Comparison of ENCODE assay signal across 8 mouse cellular contexts in genomic region chr6:13606921-13607620, GRCm38 (mm10). TPM values are rescaled to one million over a fixed set of nuclear protein-coding genes. Genes with fewer than 3 reads are reported as not detected.
DNase-seq lines count a peak whose midpoint lies in the region; ATAC-seq and TF ChIP-seq lines count a peak whose summit lies in the region.

No protein-coding gene starts in this region.

- TF ChIP-seq CTCF in kidney, adult 2 months (conservative IDR thresholded peaks at IDR 0.05; ENCODE audit: insufficient read depth, insufficient read length, low read depth, low read length): no peak
- TF ChIP-seq CTCF in Patski (IDR thresholded peaks at IDR 0.05): no peak
- no peak for TF ChIP-seq CTCF in forebrain, postnatal 0 days (IDR thresholded peaks at IDR 0.05; ENCODE audit: low read depth)

- peak overlapping the region; percentile 82 for H3K9ac ChIP-seq in forebrain, postnatal 0 days

- no peaks in the 10 kb centered on the region for H3K9me3 ChIP-seq in forebrain, postnatal 0 days (ENCODE audit: low read length)

- no peaks in the 10 kb centered on the region for H3K4me1 ChIP-seq in kidney, adult 2 months (ENCODE audit: control insufficient read depth, insufficient read depth, low read length)
- H3K4me1 ChIP-seq in forebrain, postnatal 0 days (ENCODE audit: insufficient read depth): peaks cover 7% of the 10 kb centered on the region

- POLR2A ChIA-PET in Patski (lab: Charles Lee): no interaction called here

- peaks cover 1% of the 10 kb centered on the region; the same call in 1 of the 2 replicates for H3K36me3 ChIP-seq in kidney, adult 2 months (ENCODE audit: control insufficient read depth, insufficient read depth, low read length)
- H3K36me3 ChIP-seq in forebrain, postnatal 0 days (ENCODE audit: insufficient read depth): no peaks in the 10 kb centered on the region

- no peak for DNase-seq in kidney, adult 2 months
- DNase-seq in kidney, postnatal 25 days: no peak
- DNase-seq in Patski (ENCODE audit: low read depth, low spot score): peak; percentile 33
- DNase-seq in forebrain, postnatal 0 days: peak; percentile 57
- DNase-seq in right cerebral cortex, postnatal 4 days: no peak
- no peak for DNase-seq in urinary bladder, postnatal 14 days (ENCODE audit: low spot score)
- no peak for DNase-seq in cerebellum, postnatal 25 days

- CTCF ChIA-PET in Patski (lab: Charles Lee): no interaction called here

- in situ Hi-C loops in Patski (cut with MboI; ENCODE audit: low pct_unique_long_range_greater_than_20kb): loop anchor here (10.0 to 25.0 kb wide), 2 partner anchors 268 to 545 kb away; partner anchors contain the start of genes 2610001J05Rik and Tmem106b

- no peak for TF ChIP-seq POLR2A in kidney, adult 2 months (IDR thresholded peaks at IDR 0.05; ENCODE audit: low read depth, low read length)

- peak overlapping the region; percentile 64 for H3K4me3 ChIP-seq in kidney, adult 2 months (ENCODE audit: insufficient read depth, low read depth, low read length)
- H3K4me3 ChIP-seq in forebrain, postnatal 0 days (ENCODE audit: low read depth, low read length): peak overlapping the region; percentile 90

- 8% methylated on average over 15 of the region's 15 CpGs for WGBS in kidney, adult 2 months
- WGBS in forebrain, postnatal 0 days: 14% methylated on average over 15 of the region's 15 CpGs

- peak overlapping the region; percentile 80 for H3K27ac ChIP-seq in kidney, adult 2 months (ENCODE audit: insufficient read depth, low read depth, low read length)
- H3K27ac ChIP-seq in forebrain, postnatal 0 days (ENCODE audit: low read depth, low read length): peak overlapping the region; percentile 92

- H3K27me3 ChIP-seq in kidney, adult 2 months (replicated peaks; ENCODE audit: control insufficient read depth, insufficient read depth, low read length): no peaks in the 10 kb centered on the region
- H3K27me3 ChIP-seq in Patski: no peaks in the 10 kb centered on the region
- H3K27me3 ChIP-seq in forebrain, postnatal 0 days (ENCODE audit: insufficient read depth, low read length): no peaks in the 10 kb centered on the region

- H3K4me2 ChIP-seq in forebrain, postnatal 0 days (ENCODE audit: low read depth): peak overlapping the region; percentile 64

- ATAC-seq in Patski: peak; percentile 68
- ATAC-seq in forebrain, postnatal 0 days: no peak
- peak; percentile 7 for ATAC-seq in megakaryocyte progenitor cell, adult 5-6 weeks (replicated peaks; ENCODE audit: poor library complexity)

RNA-seq across cellular contexts. Expression of gene Tmem168, which starts 0.8 kb away (rescaled TPM):
- polyA plus RNA-seq in kidney, adult 2 months (2012; rRNA removed): 11.9 and 13.6 TPM in 2 replicates
- polyA plus RNA-seq in Patski (2021): 18.6 TPM
- 24.5 and 28.6 TPM in 2 replicates for total RNA-seq in forebrain, postnatal 0 days (2014; rRNA removed)
- 15.2 and 18.4 TPM in 2 replicates for polyA plus RNA-seq in forebrain, postnatal 0 days (2015; fragmentation: Nextera tagmentation; extraction: Ambion mirVana)
- total RNA-seq in megakaryocyte progenitor cell, adult 5-6 weeks (2015): 23.3 and 25.8 TPM in 2 replicates
- 28.7 and 30.1 TPM in 2 replicates for total RNA-seq in megakaryocyte progenitor cell, adult 5-6 weeks (2017)

Comparison
In these comparisons a context has a peak if more than half of its experiments do, and no peak if none do; other contexts are left out.
1. DNase-seq: peak in Patski (single experiment) and forebrain, postnatal 0 days (single experiment); none in kidney, adult 2 months (single experiment), kidney, postnatal 25 days (0 of 2), right cerebral cortex, postnatal 4 days (single experiment), urinary bladder, postnatal 14 days (single experiment) and cerebellum, postnatal 25 days (0 of 2).